Mouse (Mus musculus): ENCODE data around the gene Atp2a1.
"Not testable (repeated sequence)": the region's sequence is repeated elsewhere in the genome, so short reads cannot be mapped to it uniquely, and the experiment has no call there.

The Atp2a1 gene

GRCm38 (mm10) chr7:126411061-126411460 lies 51.8 kb downstream of the Atp2a1 start:
- DNase-seq (ENCODE audit: low spot score) = no peak

- DNase-seq (ENCODE audit: low spot score) = no peak
Observed at GRCm38 (mm10) chr7:126408686-126409085, 54.2 kb downstream of the Atp2a1 start.

- not testable (repeated sequence) for DNase-seq (ENCODE audit: low spot score)
Observed at GRCm38 (mm10) chr7:126402518-126402917, 60.4 kb downstream of the Atp2a1 start.

- peak; percentile 70 for DNase-seq (ENCODE audit: low spot score)
Observed at GRCm38 (mm10) chr7:126399548-126399947, 63.4 kb downstream of the Atp2a1 start.

- no peak for DNase-seq (ENCODE audit: low spot score)
Observed at GRCm38 (mm10) chr7:126397822-126398221, 65.1 kb downstream of the Atp2a1 start.

- DNase-seq (ENCODE audit: low spot score) = no peak
Observed at GRCm38 (mm10) chr7:126397221-126397620, 65.7 kb downstream of the Atp2a1 start.

- peak; percentile 93 for DNase-seq (ENCODE audit: low spot score)
Observed at GRCm38 (mm10) chr7:126396298-126397119, 66.4 kb downstream of the Atp2a1 start, which contains the start of gene Nfatc2ip. Gene Nfatc2ip (minus strand): TSS chr7:126396737.

All from spleen, adult 12 weeks (tissue).